Mouse (Mus musculus) ES-Bruce4 (cell line): Measurements from ENCODE around the gene Nucks1.

Experiments used
- CTCF ChIP-seq: IDR thresholded peaks from one replicate; pipeline ENCODE4 v1.8.1; 2011; ENCODE audit warnings: low read depth, low read length
- POLR2A ChIP-seq: IDR thresholded peaks from one replicate; pipeline ENCODE4 v1.8.1; 2011; ENCODE audit warnings: low read length; ENCODE audit not compliant: insufficient read depth

- TF ChIP-seq CTCF (no peak), POLR2A (no peak)
Measured at GRCm38 (mm10) chr1:131941501-131941900, 31.2 kb downstream of the Nucks1 start.
